Mouse (Mus musculus) G1E (cell line): ENCODE results near the gene Ccdc38. TPM values are rescaled to one million over a fixed set of nuclear protein-coding genes. Genes with fewer than 3 reads are reported as not detected.

ENCODE experiments used
- ATAC-seq: 2 replicates; pipeline ENCODE4 v1.8.0; 2016; ENCODE audit warnings: mild to moderate bottlenecking; ENCODE audit not compliant: insufficient number of reproducible peaks, poor library complexity, low FRiP score, severe bottlenecking; ENCODE audit errors: extremely low read depth
- DNase-seq: peaks from one replicate; pipeline ENCODE4 v3.0.0; 2012; ENCODE audit warnings: low spot score
- H3K27me3 ChIP-seq: 2 replicates; pipeline ENCODE4 v1.6.1; 2012; ENCODE audit warnings: mild to moderate bottlenecking, low read length, inconsistent platforms; ENCODE audit not compliant: insufficient read depth
- H3K36me3 ChIP-seq: replicated peaks from 2 replicates; pipeline ENCODE3; 2012; ENCODE audit warnings: mild to moderate bottlenecking, inconsistent platforms
- H3K4me1 ChIP-seq: 2 replicates; pipeline ENCODE4 v1.6.1; 2012; ENCODE audit warnings: low read depth, low read length, inconsistent platforms, mixed read lengths; ENCODE audit not compliant: insufficient read depth
- H3K4me3 ChIP-seq: 2 replicates; pipeline ENCODE4 v1.5.1; 2012; ENCODE audit warnings: low read depth, mild to moderate bottlenecking, inconsistent platforms, low read length, moderate library complexity, mixed read lengths
- H3K9me3 ChIP-seq: replicated peaks from 2 replicates; pipeline ENCODE4 v1.6.1; 2012; ENCODE audit warnings: inconsistent platforms
- CTCF ChIP-seq: IDR thresholded peaks from 2 replicates; pipeline ENCODE4 v1.5.1; 2012; ENCODE audit warnings: low read depth, low read length, inconsistent platforms, mixed read lengths
- GATA1 ChIP-seq: IDR thresholded peaks from 2 replicates; pipeline ENCODE4 v1.6.1; 2012; ENCODE audit warnings: borderline replicate concordance, low read length, inconsistent platforms, mixed read lengths
- GATA2 ChIP-seq: IDR thresholded peaks from 2 replicates; pipeline ENCODE4 v1.6.1; 2012; ENCODE audit warnings: low read depth, low read length, inconsistent platforms, borderline replicate concordance
- POLR2AphosphoS5 ChIP-seq: IDR thresholded peaks from 2 replicates; pipeline ENCODE4 v1.6.1; 2012; ENCODE audit warnings: low read depth, low read length, inconsistent platforms; ENCODE audit not compliant: insufficient replicate concordance
- TAL1 ChIP-seq: conservative IDR thresholded peaks from 2 replicates; pipeline ENCODE4 v1.6.1; 2012; ENCODE audit warnings: low read depth, low read length, inconsistent platforms, mixed read lengths
- polyA plus RNA-seq: library from polyadenylated mRNA; stranded (reverse); fragments of >175 nt; gene quantifications from 2 replicates; pipeline ENCODE4 v1.2.3, GENCODE M21; 2012
- total RNA-seq, 2 experiments: library from RNA; stranded (forward) in 1 of 2; stranded (reverse) in 1 of 2; fragments of 200-1000 nt in 1 of 2; fragments of >200 nt in 1 of 2; fragmentation: Nextera tagmentation in 1 of 2; gene quantifications; 2 replicates each; pipeline ENCODE4 v1.2.3; 2014 to 2017

The Ccdc38 gene
- total and polyA plus RNA-seq, 3 experiments, result 0.11 TPM; not detected in 2

GRCm38 (mm10) chr10:93515927-93516326, 24.5 kb upstream of the Ccdc38 start:
- TF ChIP-seq POLR2AphosphoS5 (no peak), GATA2 (no peak), TAL1 (no peak), CTCF (no peak), GATA1 (no peak)
- ATAC-seq (no peak), DNase-seq (no peak)
- Histone ChIP-seq H3K4me3 (no peak overlapping the region), H3K27me3 (peaks cover 22% of the 10 kb centered on the region), H3K36me3 (no peaks in the 10 kb centered on the region), H3K9me3 (no peaks in the 10 kb centered on the region), H3K4me1 (peaks cover 3% of the 10 kb centered on the region; the same call in 1 of the 2 replicates)

- Histone ChIP-seq H3K4me3 (no peak overlapping the region), H3K36me3 (no peaks in the 10 kb centered on the region), H3K27me3 (peaks cover 19% of the 10 kb centered on the region), H3K9me3 (no peaks in the 10 kb centered on the region), H3K4me1 (peaks cover 3% of the 10 kb centered on the region; the same call in 1 of the 2 replicates)
- ATAC-seq (no peak), DNase-seq (no peak)
- TF ChIP-seq TAL1 (no peak), CTCF (no peak), GATA2 (no peak), POLR2AphosphoS5 (no peak), GATA1 (no peak)
Observed at GRCm38 (mm10) chr10:93517754-93518153, 22.7 kb upstream of the Ccdc38 start.

- Histone ChIP-seq H3K27me3 (peaks cover 16% of the 10 kb centered on the region), H3K4me3 (no peak overlapping the region), H3K4me1 (peaks cover 3% of the 10 kb centered on the region; the same call in 1 of the 2 replicates), H3K36me3 (no peaks in the 10 kb centered on the region), H3K9me3 (no peaks in the 10 kb centered on the region)
- no peak for TF ChIP-seq GATA2
- ATAC-seq (no peak), DNase-seq (no peak)
Observed at GRCm38 (mm10) chr10:93518186-93518585, 22.2 kb upstream of the Ccdc38 start.

- Histone ChIP-seq H3K4me3 (no peak overlapping the region), H3K27me3 (peaks cover 16% of the 10 kb centered on the region), H3K36me3 (no peaks in the 10 kb centered on the region), H3K9me3 (no peaks in the 10 kb centered on the region), H3K4me1 (peaks cover 3% of the 10 kb centered on the region; the same call in 1 of the 2 replicates)
- TF ChIP-seq GATA1 (no peak), TAL1 (no peak), CTCF (no peak)
- ATAC-seq (no peak), DNase-seq (no peak)
Observed at GRCm38 (mm10) chr10:93518620-93519019, 21.8 kb upstream of the Ccdc38 start.

- no peak for ATAC-seq
- Histone ChIP-seq H3K4me1 (peaks cover 3% of the 10 kb centered on the region; the same call in 1 of the 2 replicates), H3K27me3 (peaks cover 13% of the 10 kb centered on the region), H3K36me3 (no peaks in the 10 kb centered on the region), H3K9me3 (no peaks in the 10 kb centered on the region), H3K4me3 (no peak overlapping the region)
- DNase-seq, result no peak
- TF ChIP-seq CTCF, result no peak
- TF ChIP-seq GATA2, result no peak
- TF ChIP-seq GATA1, result no peak
- no peak for TF ChIP-seq TAL1
- no peak for TF ChIP-seq POLR2AphosphoS5
Observed at GRCm38 (mm10) chr10:93519159-93519558, 21.3 kb upstream of the Ccdc38 start.

- Histone ChIP-seq H3K4me1 (peaks cover 3% of the 10 kb centered on the region; the same call in 1 of the 2 replicates), H3K9me3 (no peaks in the 10 kb centered on the region), H3K4me3 (no peak overlapping the region), H3K27me3 (peaks cover 13% of the 10 kb centered on the region), H3K36me3 (no peaks in the 10 kb centered on the region)
- TF ChIP-seq POLR2AphosphoS5, result no peak
- no peak for TF ChIP-seq TAL1
- no peak for TF ChIP-seq CTCF
- TF ChIP-seq GATA2, result no peak
- TF ChIP-seq GATA1, result no peak
- DNase-seq (no peak), ATAC-seq (no peak)
Observed at GRCm38 (mm10) chr10:93519756-93520155, 20.7 kb upstream of the Ccdc38 start.

GRCm38 (mm10) chr10:93520994-93521393, 19.4 kb upstream of the Ccdc38 start:
- Histone ChIP-seq H3K4me3 (no peak overlapping the region), H3K4me1 (no peaks in the 10 kb centered on the region), H3K9me3 (no peaks in the 10 kb centered on the region), H3K27me3 (peaks cover 16% of the 10 kb centered on the region), H3K36me3 (no peaks in the 10 kb centered on the region)
- TF ChIP-seq CTCF (no peak), GATA1 (no peak), GATA2 (no peak), POLR2AphosphoS5 (no peak), TAL1 (no peak)
- no peak for DNase-seq
- no peak for ATAC-seq
